Mouse (Mus musculus): ENCODE results near the gene Tas1r2. TPM values are rescaled to one million over a fixed set of nuclear protein-coding genes. Genes with fewer than 3 reads are reported as not detected.

Tas1r2 gene
- polyA plus RNA-seq, 1 experiment from 2014 or later: 0.08 TPM

GRCm38 (mm10) chr4:139683728-139684638, 30.6 kb downstream of the Tas1r2 start:
- no peak overlapping the region for H3K27ac ChIP-seq
- H3K27me3 ChIP-seq: no peaks in the 10 kb centered on the region; the same call in 1 of the 2 replicates
- H3K36me3 ChIP-seq: no peaks in the 10 kb centered on the region
- no peaks in the 10 kb centered on the region for H3K4me1 ChIP-seq
- no peak overlapping the region for H3K4me3 ChIP-seq
- peaks cover 6% of the 10 kb centered on the region for H3K9me3 ChIP-seq
- H3K9ac ChIP-seq: no peak overlapping the region
- H3K4me2 ChIP-seq: no peak overlapping the region
- no peak for ATAC-seq (ENCODE audit: insufficient number of reproducible peaks, low FRiP score, low TSS enrichment, low read depth)
- WGBS: 77% methylated on average over 22 of the region's 22 CpGs

- H3K4me2 ChIP-seq: no peak overlapping the region
- H3K27ac ChIP-seq: no peak overlapping the region
- H3K9ac ChIP-seq: no peak overlapping the region
- no peak overlapping the region for H3K4me3 ChIP-seq
- 8% methylated on average over 3 of the region's 3 CpGs for WGBS
- H3K36me3 ChIP-seq: no peaks in the 10 kb centered on the region
- H3K9me3 ChIP-seq: peaks cover 6% of the 10 kb centered on the region
- no peak for ATAC-seq (ENCODE audit: insufficient number of reproducible peaks, low FRiP score, low TSS enrichment, low read depth)
- H3K27me3 ChIP-seq: no peaks in the 10 kb centered on the region; the same call in 1 of the 2 replicates
- peaks cover 4% of the 10 kb centered on the region for H3K4me1 ChIP-seq
These were observed 31.3 kb downstream of the Tas1r2 start for GRCm38 (mm10) chr4:139684639-139685017.

GRCm38 (mm10) chr4:139688058-139688457, 34.7 kb downstream of the Tas1r2 start:
- Histone ChIP-seq H3K4me1 (peaks cover 13% of the 10 kb centered on the region), H3K27ac (no peak overlapping the region), H3K4me2 (no peak overlapping the region), H3K4me3 (no peak overlapping the region), H3K9ac (no peak overlapping the region), H3K27me3 (peaks cover 12% of the 10 kb centered on the region), H3K9me3 (no peaks in the 10 kb centered on the region), H3K36me3 (no peaks in the 10 kb centered on the region)
- no peak for ATAC-seq (ENCODE audit: insufficient number of reproducible peaks, low FRiP score, low TSS enrichment, low read depth)
- WGBS: 71% methylated on average over 9 of the region's 9 CpGs

- H3K4me3 ChIP-seq: no peak overlapping the region
- no peaks in the 10 kb centered on the region for H3K9me3 ChIP-seq
- 22% methylated on average over 7 of the region's 7 CpGs for WGBS
- no peak overlapping the region for H3K4me2 ChIP-seq
- H3K27me3 ChIP-seq: peaks cover 12% of the 10 kb centered on the region
- H3K36me3 ChIP-seq: no peaks in the 10 kb centered on the region
- H3K4me1 ChIP-seq: peaks cover 13% of the 10 kb centered on the region
- H3K9ac ChIP-seq: no peak overlapping the region
- no peak overlapping the region for H3K27ac ChIP-seq
- peak; percentile 41 for ATAC-seq (ENCODE audit: insufficient number of reproducible peaks, low FRiP score, low TSS enrichment, low read depth)
These were observed 36.4 kb downstream of the Tas1r2 start for GRCm38 (mm10) chr4:139689627-139690269.

GRCm38 (mm10) chr4:139693315-139693714, 40.0 kb downstream of the Tas1r2 start:
- H3K4me1 ChIP-seq: peaks cover 21% of the 10 kb centered on the region
- ATAC-seq (ENCODE audit: insufficient number of reproducible peaks, low FRiP score, low TSS enrichment, low read depth): no peak
- no peaks in the 10 kb centered on the region for H3K9me3 ChIP-seq
- H3K4me3 ChIP-seq: no peak overlapping the region
- no peak overlapping the region for H3K4me2 ChIP-seq
- 37% methylated on average over 5 of the region's 5 CpGs for WGBS
- H3K27ac ChIP-seq: no peak overlapping the region
- no peaks in the 10 kb centered on the region for H3K36me3 ChIP-seq
- H3K27me3 ChIP-seq: peaks cover 19% of the 10 kb centered on the region
- H3K9ac ChIP-seq: no peak overlapping the region

- peaks cover 8% of the 10 kb centered on the region; the same call in 1 of the 2 replicates for H3K27me3 ChIP-seq
These were observed 44.4 kb downstream of the Tas1r2 start for GRCm38 (mm10) chr4:139697755-139698154.

GRCm38 (mm10) chr4:139698602-139699001, 45.3 kb downstream of the Tas1r2 start:
- no peaks in the 10 kb centered on the region for H3K9me3 ChIP-seq
- peaks cover 8% of the 10 kb centered on the region for H3K4me1 ChIP-seq
- H3K27ac ChIP-seq: peak overlapping the region; percentile 63
- no peak for ATAC-seq (ENCODE audit: insufficient number of reproducible peaks, low FRiP score, low TSS enrichment, low read depth)
- WGBS: 37% methylated on average over 8 of the region's 8 CpGs
- H3K4me2 ChIP-seq: no peak overlapping the region
- peaks cover 8% of the 10 kb centered on the region; the same call in 1 of the 2 replicates for H3K27me3 ChIP-seq
- H3K9ac ChIP-seq: no peak overlapping the region
- H3K4me3 ChIP-seq: no peak overlapping the region
- no peaks in the 10 kb centered on the region for H3K36me3 ChIP-seq

More at GRCm38 (mm10) chr4:139697755-139698154, 44.4 kb downstream of the Tas1r2 start:
- Histone ChIP-seq H3K4me1 (peaks cover 8% of the 10 kb centered on the region), H3K27ac (no peak overlapping the region; the same call in 1 of the 2 replicates), H3K36me3 (no peaks in the 10 kb centered on the region), H3K4me2 (no peak overlapping the region), H3K9me3 (no peaks in the 10 kb centered on the region), H3K4me3 (no peak overlapping the region), H3K9ac (no peak overlapping the region)
- 0 out of 2 replicates have a peak, but pooled peaks have one; percentile 50 for ATAC-seq (ENCODE audit: insufficient number of reproducible peaks, low FRiP score, low TSS enrichment, low read depth)
- 5% methylated on average over 9 of the region's 9 CpGs for WGBS

GRCm38 (mm10) chr4:139702914-139703313, 49.6 kb downstream of the Tas1r2 start:
- 52% methylated on average over 4 of the region's 4 CpGs for WGBS
- no peak for ATAC-seq (ENCODE audit: insufficient number of reproducible peaks, low FRiP score, low TSS enrichment, low read depth)
- Histone ChIP-seq H3K4me2 (no peak overlapping the region), H3K4me1 (peaks cover 1% of the 10 kb centered on the region), H3K9ac (no peak overlapping the region), H3K9me3 (no peaks in the 10 kb centered on the region), H3K27me3 (no peaks in the 10 kb centered on the region), H3K4me3 (no peak overlapping the region), H3K27ac (no peak overlapping the region), H3K36me3 (no peaks in the 10 kb centered on the region)

GRCm38 (mm10) chr4:139703468-139703867, 50.1 kb downstream of the Tas1r2 start:
- no peaks in the 10 kb centered on the region; the same call in 1 of the 2 replicates for H3K4me1 ChIP-seq
- 87% methylated on average over 11 of the region's 11 CpGs for WGBS
- no peaks in the 10 kb centered on the region for H3K36me3 ChIP-seq
- H3K27me3 ChIP-seq: no peaks in the 10 kb centered on the region
- H3K9me3 ChIP-seq: no peaks in the 10 kb centered on the region
- no peak overlapping the region for H3K4me2 ChIP-seq
- H3K27ac ChIP-seq: no peak overlapping the region
- no peak for ATAC-seq (ENCODE audit: insufficient number of reproducible peaks, low FRiP score, low TSS enrichment, low read depth)
- no peak overlapping the region for H3K9ac ChIP-seq
- no peak overlapping the region for H3K4me3 ChIP-seq

GRCm38 (mm10) chr4:139705986-139706385, 52.6 kb downstream of the Tas1r2 start:
- no peak for ATAC-seq (ENCODE audit: insufficient number of reproducible peaks, low FRiP score, low TSS enrichment, low read depth)
- no peak overlapping the region for H3K4me2 ChIP-seq
- WGBS: 88% methylated on average over 5 of the region's 5 CpGs
- no peaks in the 10 kb centered on the region for H3K9me3 ChIP-seq
- peaks cover 3% of the 10 kb centered on the region; the same call in 1 of the 2 replicates for H3K27me3 ChIP-seq
- H3K27ac ChIP-seq: no peak overlapping the region
- H3K36me3 ChIP-seq: no peaks in the 10 kb centered on the region
- H3K4me3 ChIP-seq: no peak overlapping the region
- H3K9ac ChIP-seq: no peak overlapping the region
- H3K4me1 ChIP-seq: no peaks in the 10 kb centered on the region

GRCm38 (mm10) chr4:139710467-139711334, 57.4 kb downstream of the Tas1r2 start:
- Histone ChIP-seq H3K27me3 (peaks cover 3% of the 10 kb centered on the region; the same call in 1 of the 2 replicates), H3K27ac (no peak overlapping the region), H3K36me3 (no peaks in the 10 kb centered on the region), H3K9me3 (no peaks in the 10 kb centered on the region), H3K9ac (no peak overlapping the region), H3K4me2 (no peak overlapping the region), H3K4me1 (peaks cover 8% of the 10 kb centered on the region), H3K4me3 (no peak overlapping the region)
- no peak for ATAC-seq (ENCODE audit: insufficient number of reproducible peaks, low FRiP score, low TSS enrichment, low read depth)
- WGBS: 37% methylated on average over 25 of the region's 25 CpGs

Data from limb, embryonic 15.5 days (tissue).